12 mouse cellular contexts compared by ENCODE assay signal in genomic region chr13:52060418-52060870, GRCm38 (mm10).
DNase-seq lines count a peak whose midpoint lies in the region; ATAC-seq lines count a peak whose summit lies in the region.
"Had no signal": no experiment of that assay in that cellular context is flagged by ENCODE, and none has a peak within 500 bp of the region (broad histone marks: within the 10 kb centered on the region; RNA-seq: fewer than 3 reads in every experiment).

No protein-coding gene starts in this region.

- intact Hi-C loops in left cerebral cortex, postnatal 25 days (cut with DNase I) = no loop called here

- H3K9ac ChIP-seq in lung, embryonic 15.5 days = no peak overlapping the region
- no peak overlapping the region for H3K9ac ChIP-seq in intestine, embryonic 15.5 days
- no peak overlapping the region for H3K9ac ChIP-seq in neural tube, embryonic 14.5 days (replicated peaks; ENCODE audit: low read depth, low read length)
- H3K9ac ChIP-seq: midbrain, embryonic 12.5 days had no signal

- peaks cover 3% of the 10 kb centered on the region; the same call in 1 of the 2 replicates for H3K4me1 ChIP-seq in lung, embryonic 15.5 days
- peaks cover 5% of the 10 kb centered on the region; the same call in 1 of the 2 replicates for H3K4me1 ChIP-seq in intestine, embryonic 15.5 days (replicated peaks)
- H3K4me1 ChIP-seq in neural tube, embryonic 14.5 days (ENCODE audit: control insufficient read depth, insufficient read depth, low read length) = peaks cover 5% of the 10 kb centered on the region
- peaks cover 21% of the 10 kb centered on the region for H3K4me1 ChIP-seq in hindbrain, embryonic 10.5 days (replicated peaks)
- H3K4me1 ChIP-seq: midbrain, embryonic 12.5 days had no signal

- H3K4me3 ChIP-seq in lung, embryonic 15.5 days = no peak overlapping the region
- H3K4me3 ChIP-seq in intestine, embryonic 15.5 days (replicated peaks) = no peak overlapping the region
- no peak overlapping the region for H3K4me3 ChIP-seq in neural tube, embryonic 14.5 days (ENCODE audit: low read depth, low read length)
- H3K4me3 ChIP-seq in hindbrain, embryonic 10.5 days = no peak overlapping the region
- H3K4me3 ChIP-seq: forebrain, embryonic 10.5 days; midbrain, embryonic 12.5 days had no signal

- H3K4me2 ChIP-seq in lung, embryonic 15.5 days = no peak overlapping the region
- no peak overlapping the region; the same call in 1 of the 2 replicates for H3K4me2 ChIP-seq in intestine, embryonic 15.5 days (replicated peaks)
- no peak overlapping the region for H3K4me2 ChIP-seq in neural tube, embryonic 14.5 days (ENCODE audit: low read depth, low read length)
- H3K4me2 ChIP-seq: midbrain, embryonic 12.5 days had no signal

- WGBS in lung, embryonic 15.5 days = 41% methylated on average over 10 of the region's 10 CpGs
- WGBS in intestine, embryonic 15.5 days = 32% methylated on average over 10 of the region's 10 CpGs
- 10% methylated on average over 10 of the region's 10 CpGs for WGBS in large intestine, adult 2 months
- 10% methylated on average over 10 of the region's 10 CpGs for WGBS in neural tube, embryonic 14.5 days
- WGBS in hindbrain, embryonic 10.5 days = 63% methylated on average over 10 of the region's 10 CpGs

- ATAC-seq in lung, embryonic 15.5 days (ENCODE audit: borderline replicate concordance, extremely low read depth, low FRiP score, low TSS enrichment) = no peak
- peak; percentile 93 for ATAC-seq in intestine, embryonic 15.5 days
- ATAC-seq in neural tube, embryonic 14.5 days (ENCODE audit: low read depth) = peak; percentile 49; the same call in 1 of the 2 replicates

- H3K36me3 ChIP-seq in lung, embryonic 15.5 days = no peaks in the 10 kb centered on the region
- H3K36me3 ChIP-seq in intestine, embryonic 15.5 days = no peaks in the 10 kb centered on the region
- no peaks in the 10 kb centered on the region for H3K36me3 ChIP-seq in neural tube, embryonic 14.5 days (ENCODE audit: control insufficient read depth, insufficient read depth, low read length)
- H3K36me3 ChIP-seq in hindbrain, embryonic 10.5 days = no peaks in the 10 kb centered on the region
- H3K36me3 ChIP-seq: forebrain, embryonic 10.5 days; midbrain, embryonic 12.5 days had no signal

- H3K9me3 ChIP-seq in lung, embryonic 15.5 days = no peaks in the 10 kb centered on the region
- H3K9me3 ChIP-seq in intestine, embryonic 15.5 days = no peaks in the 10 kb centered on the region
- H3K9me3 ChIP-seq in neural tube, embryonic 14.5 days (ENCODE audit: control insufficient read depth, low read length) = no peaks in the 10 kb centered on the region
- no peaks in the 10 kb centered on the region for H3K9me3 ChIP-seq in hindbrain, embryonic 10.5 days
- H3K9me3 ChIP-seq: forebrain, embryonic 10.5 days; midbrain, embryonic 12.5 days had no signal

- DNase-seq in lung, postnatal 36 days = no peak
- DNase-seq in large intestine, adult 2 months (ENCODE audit: low read depth, low spot score) = peak; percentile 83
- no peak for DNase-seq in hindbrain, embryonic 10.5 days (ENCODE audit: low spot score)
- DNase-seq in frontal cortex, postnatal 25 days (ENCODE audit: low spot score in 2 of 2) = no peak
- DNase-seq in left cerebral cortex, postnatal 25 days (ENCODE audit: low spot score in 2 of 2) = no peak
- DNase-seq: right cerebral cortex, adult 18-20 months; thymus, postnatal 25 days had no signal

- H3K27ac ChIP-seq in lung, embryonic 15.5 days = 0 out of 2 replicates have a peak overlapping the region, but pooled peaks have one; percentile 9
- peak overlapping the region; percentile 61; the same call in 1 of the 2 replicates for H3K27ac ChIP-seq in intestine, embryonic 15.5 days
- no peak overlapping the region for H3K27ac ChIP-seq in neural tube, embryonic 14.5 days (ENCODE audit: low read depth, low read length)
- H3K27ac ChIP-seq in hindbrain, embryonic 10.5 days = no peak overlapping the region
- H3K27ac ChIP-seq: forebrain, embryonic 10.5 days; midbrain, embryonic 12.5 days had no signal

- H3K27me3 ChIP-seq in lung, embryonic 15.5 days = no peaks in the 10 kb centered on the region
- no peaks in the 10 kb centered on the region for H3K27me3 ChIP-seq in intestine, embryonic 15.5 days (replicated peaks)
- no peaks in the 10 kb centered on the region for H3K27me3 ChIP-seq in neural tube, embryonic 14.5 days (ENCODE audit: control insufficient read depth, insufficient read depth, low read length)
- H3K27me3 ChIP-seq in hindbrain, embryonic 10.5 days (ENCODE audit: insufficient read depth, poor library complexity, severe bottlenecking) = peaks cover 5% of the 10 kb centered on the region; the same call in 1 of the 2 replicates
- H3K27me3 ChIP-seq: midbrain, embryonic 12.5 days had no signal

Comparison
In these comparisons a context has a peak if more than half of its experiments do, and no peak if none do; other contexts are left out.
1. H3K27ac ChIP-seq: peak in lung, embryonic 15.5 days (single experiment) and intestine, embryonic 15.5 days (single experiment); none in neural tube, embryonic 14.5 days (single experiment) and hindbrain, embryonic 10.5 days (single experiment).